Mouse (Mus musculus): ENCODE measurements around the gene Padi2. TPM values are rescaled to one million over a fixed set of nuclear protein-coding genes. Genes with fewer than 3 reads are reported as not detected.

Padi2 gene
- polyA plus RNA-seq (2012; rRNA removed) (0.87 and 1.0 TPM in 2 replicates), polyA plus RNA-seq (2014; fragmentation: Nextera tagmentation; extraction: Ambion mirVana) (1.7 and 1.8 TPM in 2 replicates)

DNA sequence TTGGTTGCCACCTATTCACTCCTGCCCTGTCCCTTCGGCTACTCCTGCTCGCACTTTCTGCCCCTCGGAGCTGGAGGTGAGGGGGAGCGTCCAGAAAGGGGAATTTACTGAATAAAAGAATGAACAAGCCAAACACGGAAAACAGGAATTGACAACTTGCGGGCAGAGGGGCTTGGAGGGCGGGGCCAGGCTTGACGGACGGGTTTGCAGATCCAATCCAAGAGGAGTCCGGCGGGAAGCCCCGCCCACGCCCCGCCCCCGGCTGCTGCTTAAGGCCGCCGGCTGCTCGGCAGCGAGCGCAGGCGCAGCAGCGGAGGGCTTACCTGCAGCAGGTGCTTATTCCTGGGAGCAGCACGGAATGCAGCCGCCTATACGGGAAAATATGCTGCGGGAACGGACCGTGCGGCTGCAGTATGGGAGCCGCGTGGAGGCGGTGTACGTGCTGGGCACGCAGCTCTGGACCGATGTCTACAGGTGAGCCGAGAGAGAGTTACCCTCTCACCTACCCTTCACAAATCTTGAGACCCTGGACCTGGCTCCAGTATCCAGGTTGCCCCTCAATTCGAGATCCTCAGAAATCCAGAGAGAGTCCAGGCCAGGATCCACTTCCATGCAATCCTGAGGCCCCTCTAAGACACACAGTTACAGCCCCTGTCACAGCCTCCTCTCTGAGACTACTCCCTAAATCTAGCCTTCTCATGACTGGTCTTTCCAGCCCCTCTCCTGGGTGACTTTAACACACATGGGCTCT is at the start of gene Padi2:
Gene Padi2, plus strand, starts transcription at position 269 of the 751 bp plus-strand sequence.
- ATAC-seq (ENCODE audit: insufficient read depth) (peak; percentile 61; the same call in 1 of the 2 replicates), DNase-seq (ENCODE audit: low read depth in 3 of 3, low spot score in 3 of 3) (peak; percentile 56 to 70 (median 68))
- Histone ChIP-seq H3K27ac (no peak within 1 kb of the TSS), H3K27me3 (ENCODE audit: control insufficient read depth, insufficient read depth, low read length) (no peaks in the 10 kb centered on the region; the same call in 1 of the 2 replicates), H3K4me2 (ENCODE audit: low read depth) (peak within 1 kb of the TSS; percentile 67), H3K4me1 (replicated peaks; ENCODE audit: control insufficient read depth in 2 of 2, insufficient read depth in 2 of 2, low read length in 1 of 2) (peaks cover 0 to 4% of the 10 kb centered on the region in 2 experiments; a peak in 1 of 4 replicates), H3K9ac (replicated peaks) (0 out of 2 replicates have a peak within 1 kb of the TSS, but pooled peaks have one; percentile 6), H3K4me3 (ENCODE audit: insufficient read depth in 1 of 2, low read depth in 2 of 2, low read length in 2 of 2) (peak within 1 kb of the TSS; percentile 39 to 53), H3K36me3 (replicated peaks; ENCODE audit: control insufficient read depth, insufficient read depth, low read depth) (no peaks in the 10 kb centered on the region), H3K9me3 (ENCODE audit: control insufficient read depth, low read length) (no peaks in the 10 kb centered on the region)
- TF ChIP-seq EP300 (IDR thresholded peaks at IDR 0.05; ENCODE audit: low read depth): no peak
- no peak for TF ChIP-seq CTCF (IDR thresholded peaks at IDR 0.05; ENCODE audit: low read depth)
- WGBS (ENCODE audit: insufficient replicate concordance): 3% methylated on average over 37 of the region's 37 CpGs

DNA sequence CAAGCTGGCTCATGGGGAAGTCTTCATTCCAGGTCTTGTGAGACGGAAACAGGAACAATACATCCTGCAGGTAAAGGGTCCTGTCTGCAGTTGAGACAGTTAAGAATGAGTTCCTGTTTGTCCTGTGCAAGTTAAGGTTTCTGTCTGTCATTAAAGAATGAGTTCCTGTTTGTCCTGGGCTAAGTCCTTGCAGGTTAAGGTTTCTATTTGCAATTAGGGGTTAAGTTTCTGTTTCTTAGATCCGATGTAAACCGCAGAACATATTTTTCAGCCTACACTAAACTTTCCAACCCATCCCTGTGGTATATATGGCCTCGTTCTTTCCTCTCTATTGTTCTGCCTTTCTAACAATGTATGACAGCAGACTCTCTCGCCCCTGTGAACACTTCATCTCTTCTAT is 49.1 kb upstream of the Padi2 start:
- WGBS (ENCODE audit: insufficient replicate concordance): 67% methylated on average over 5 of the region's 5 CpGs
- DNase-seq (ENCODE audit: low read depth in 3 of 3, low spot score in 3 of 3) (no peak), ATAC-seq (ENCODE audit: insufficient read depth) (no peak)
- no peak overlapping the region for H3K9ac ChIP-seq (replicated peaks)
- H3K27me3 ChIP-seq (ENCODE audit: control insufficient read depth, insufficient read depth, low read length): no peaks in the 10 kb centered on the region
- H3K4me3 ChIP-seq (ENCODE audit: insufficient read depth in 1 of 2, low read depth in 2 of 2, low read length in 2 of 2): no peak overlapping the region
- H3K4me1 ChIP-seq (replicated peaks; ENCODE audit: control insufficient read depth in 2 of 2, insufficient read depth in 2 of 2, low read length in 1 of 2): peaks cover 68 to 81% of the 10 kb centered on the region in 2 experiments
- no peaks in the 10 kb centered on the region for H3K36me3 ChIP-seq (replicated peaks; ENCODE audit: control insufficient read depth, insufficient read depth, low read depth)
- H3K9me3 ChIP-seq (ENCODE audit: control insufficient read depth, low read length): no peaks in the 10 kb centered on the region
- TF ChIP-seq CTCF (IDR thresholded peaks at IDR 0.05; ENCODE audit: low read depth): no peak
- TF ChIP-seq EP300 (IDR thresholded peaks at IDR 0.05; ENCODE audit: low read depth): no peak
- no peak overlapping the region for H3K4me2 ChIP-seq (ENCODE audit: low read depth)
- no peak overlapping the region for H3K27ac ChIP-seq

DNA sequence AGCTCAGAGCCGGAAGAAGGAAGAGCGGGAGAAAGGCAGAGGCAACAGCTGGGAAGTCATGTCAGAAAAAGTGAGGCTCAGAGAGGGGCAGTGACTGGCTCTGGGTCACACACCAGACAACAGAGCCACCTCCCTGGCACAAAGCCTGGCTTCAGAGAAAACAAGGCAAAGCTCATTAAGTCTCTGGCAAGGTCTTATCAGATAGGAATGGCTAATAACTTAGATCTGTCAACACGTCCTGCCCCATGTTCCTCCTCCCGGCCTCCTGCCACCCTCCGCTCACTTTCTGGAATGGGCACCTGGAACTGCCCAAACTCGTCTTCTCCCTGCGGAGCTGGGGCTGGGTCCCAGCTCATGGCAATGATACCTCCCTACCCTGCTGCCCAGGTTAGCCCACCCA is 48.3 kb upstream of the Padi2 start:
- no peak for ATAC-seq (ENCODE audit: insufficient read depth)
- DNase-seq (ENCODE audit: low read depth in 3 of 3, low spot score in 3 of 3): no peak
- H3K36me3 ChIP-seq (replicated peaks; ENCODE audit: control insufficient read depth, insufficient read depth, low read depth): no peaks in the 10 kb centered on the region
- no peak for TF ChIP-seq CTCF (IDR thresholded peaks at IDR 0.05; ENCODE audit: low read depth)
- no peak for TF ChIP-seq EP300 (IDR thresholded peaks at IDR 0.05; ENCODE audit: low read depth)
- peaks cover 75 to 86% of the 10 kb centered on the region in 2 experiments for H3K4me1 ChIP-seq (replicated peaks; ENCODE audit: control insufficient read depth in 2 of 2, insufficient read depth in 2 of 2, low read length in 1 of 2)
- no peaks in the 10 kb centered on the region for H3K27me3 ChIP-seq (ENCODE audit: control insufficient read depth, insufficient read depth, low read length)
- H3K9me3 ChIP-seq (ENCODE audit: control insufficient read depth, low read length): no peaks in the 10 kb centered on the region
- H3K4me3 ChIP-seq (ENCODE audit: insufficient read depth in 1 of 2, low read depth in 2 of 2, low read length in 2 of 2): no peak overlapping the region
- no peak overlapping the region for H3K27ac ChIP-seq
- H3K9ac ChIP-seq (replicated peaks): no peak overlapping the region
- WGBS (ENCODE audit: insufficient replicate concordance): 83% methylated on average over 7 of the region's 7 CpGs
- H3K4me2 ChIP-seq (ENCODE audit: low read depth): no peak overlapping the region

DNA sequence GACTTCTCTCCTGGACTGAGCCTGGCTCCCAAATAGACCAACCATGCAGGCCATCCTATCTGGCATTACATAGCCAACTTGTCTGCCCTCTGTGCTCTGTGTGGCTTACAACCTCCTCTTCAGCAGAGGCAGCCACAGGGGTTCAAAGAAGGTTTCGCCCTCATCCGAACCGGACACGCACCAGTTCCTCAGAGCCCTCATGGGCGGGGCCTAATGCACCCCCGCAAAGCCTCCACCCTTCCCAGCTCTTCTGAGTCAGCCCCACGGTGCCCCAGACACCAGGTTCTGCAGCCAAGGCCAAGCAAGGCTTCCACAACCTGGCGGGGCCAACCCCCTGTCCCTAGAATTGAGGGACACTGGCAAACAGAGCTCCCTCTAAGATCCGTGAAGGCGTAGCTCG is 46.9 kb upstream of the Padi2 start:
- 42% methylated on average over 11 of the region's 11 CpGs for WGBS (ENCODE audit: insufficient replicate concordance)
- Histone ChIP-seq H3K9me3 (ENCODE audit: control insufficient read depth, low read length) (no peaks in the 10 kb centered on the region), H3K27ac (peak overlapping the region; percentile 80), H3K27me3 (ENCODE audit: control insufficient read depth, insufficient read depth, low read length) (no peaks in the 10 kb centered on the region), H3K4me2 (ENCODE audit: low read depth) (peak overlapping the region; percentile 56), H3K4me1 (replicated peaks; ENCODE audit: control insufficient read depth in 2 of 2, insufficient read depth in 2 of 2, low read length in 1 of 2) (peaks cover 60 to 72% of the 10 kb centered on the region in 2 experiments), H3K4me3 (ENCODE audit: insufficient read depth in 1 of 2, low read depth in 2 of 2, low read length in 2 of 2) (peak overlapping the region in 1 of 2 experiments; percentile 4; a peak in 1 of 4 replicates), H3K9ac (replicated peaks) (peak overlapping the region; percentile 54), H3K36me3 (replicated peaks; ENCODE audit: control insufficient read depth, insufficient read depth, low read depth) (no peaks in the 10 kb centered on the region)
- DNase-seq (ENCODE audit: low read depth in 3 of 3, low spot score in 3 of 3) (peak in 1 of 3 experiments; percentile 53), ATAC-seq (ENCODE audit: insufficient read depth) (no peak)
- no peak for TF ChIP-seq EP300 (IDR thresholded peaks at IDR 0.05; ENCODE audit: low read depth)
- no peak for TF ChIP-seq CTCF (IDR thresholded peaks at IDR 0.05; ENCODE audit: low read depth)

DNA sequence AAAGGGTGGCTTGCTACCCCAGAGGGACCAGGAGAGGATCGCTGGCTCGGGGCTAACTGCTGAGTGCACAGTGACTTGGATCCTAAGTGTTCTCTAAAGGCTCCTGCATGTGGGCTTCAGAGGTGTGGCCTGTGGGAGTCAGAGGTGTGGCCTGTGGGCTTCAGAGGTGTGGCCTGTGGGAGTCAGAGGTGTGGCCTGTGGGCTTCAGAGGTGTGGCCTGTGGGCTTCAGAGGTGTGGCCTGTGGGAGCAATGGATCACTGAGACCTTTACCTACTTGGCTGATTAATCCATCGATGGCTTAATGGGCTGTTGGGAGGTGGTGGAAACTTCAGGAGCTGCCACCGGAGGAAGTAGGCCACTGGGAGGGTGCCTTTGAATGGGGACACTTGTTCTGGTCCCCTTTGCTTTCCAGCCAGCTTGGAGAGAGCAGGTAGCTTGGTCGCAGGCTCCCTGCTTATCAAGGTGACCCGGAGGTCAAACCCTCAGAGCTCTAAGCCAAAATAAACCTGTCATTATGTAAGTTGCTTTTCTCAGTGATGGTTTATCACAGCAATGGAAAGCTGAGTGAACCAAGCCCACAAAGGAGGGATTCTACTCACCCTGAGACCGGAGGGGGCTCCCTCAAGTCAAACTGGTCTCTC is 45.9 kb upstream of the Padi2 start:
- DNase-seq (ENCODE audit: low read depth in 3 of 3, low spot score in 3 of 3): peak; percentile 57 to 64 (median 59)
- H3K4me3 ChIP-seq (ENCODE audit: insufficient read depth in 1 of 2, low read depth in 2 of 2, low read length in 2 of 2): peak overlapping the region; percentile 41 to 56
- no peaks in the 10 kb centered on the region for H3K9me3 ChIP-seq (ENCODE audit: control insufficient read depth, low read length)
- 17% methylated on average over 7 of the region's 7 CpGs for WGBS (ENCODE audit: insufficient replicate concordance)
- H3K36me3 ChIP-seq (replicated peaks; ENCODE audit: control insufficient read depth, insufficient read depth, low read depth): no peaks in the 10 kb centered on the region
- TF ChIP-seq EP300 (IDR thresholded peaks at IDR 0.05; ENCODE audit: low read depth) (no peak), CTCF (IDR thresholded peaks at IDR 0.05; ENCODE audit: low read depth) (no peak)
- H3K9ac ChIP-seq (replicated peaks): peak overlapping the region; percentile 70
- peaks cover 54 to 64% of the 10 kb centered on the region in 2 experiments for H3K4me1 ChIP-seq (replicated peaks; ENCODE audit: control insufficient read depth in 2 of 2, insufficient read depth in 2 of 2, low read length in 1 of 2)
- no peaks in the 10 kb centered on the region for H3K27me3 ChIP-seq (ENCODE audit: control insufficient read depth, insufficient read depth, low read length)
- peak overlapping the region; percentile 87 for H3K27ac ChIP-seq
- H3K4me2 ChIP-seq (ENCODE audit: low read depth): peak overlapping the region; percentile 76
- peak; percentile 76 for ATAC-seq (ENCODE audit: insufficient read depth)

All from liver, embryonic 14.5 days (tissue).